Mouse (Mus musculus) WW6 (cell line): Measurements from ENCODE around the gene 4930412O13Rik.

Experiments used
- DNase-seq: peaks from one replicate; pipeline ENCODE4 v3.0.0-alpha.2; 2013; ENCODE audit warnings: low read depth, low spot score

The 4930412O13Rik gene

DNA sequence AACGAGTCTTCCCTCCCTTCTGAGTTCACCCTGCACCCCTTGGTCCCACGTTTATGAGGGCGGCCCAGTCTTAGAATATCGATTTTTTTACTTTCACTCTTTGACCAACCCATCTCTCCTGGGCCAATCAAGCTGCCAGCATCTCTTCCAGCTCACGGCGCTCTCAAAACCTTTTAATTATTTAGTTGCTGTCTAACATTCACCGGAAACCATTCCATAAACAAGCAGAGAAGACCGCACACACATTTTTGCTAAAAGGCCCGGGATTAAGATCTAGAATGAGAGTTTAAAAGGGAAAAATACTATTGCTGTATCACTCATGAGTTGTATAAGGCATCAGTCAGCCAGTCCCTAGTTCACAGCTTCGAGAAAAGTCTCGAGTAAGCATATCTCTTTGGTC, 781 bp upstream of the 4930412O13Rik start:
- DNase-seq: no peak

DNA sequence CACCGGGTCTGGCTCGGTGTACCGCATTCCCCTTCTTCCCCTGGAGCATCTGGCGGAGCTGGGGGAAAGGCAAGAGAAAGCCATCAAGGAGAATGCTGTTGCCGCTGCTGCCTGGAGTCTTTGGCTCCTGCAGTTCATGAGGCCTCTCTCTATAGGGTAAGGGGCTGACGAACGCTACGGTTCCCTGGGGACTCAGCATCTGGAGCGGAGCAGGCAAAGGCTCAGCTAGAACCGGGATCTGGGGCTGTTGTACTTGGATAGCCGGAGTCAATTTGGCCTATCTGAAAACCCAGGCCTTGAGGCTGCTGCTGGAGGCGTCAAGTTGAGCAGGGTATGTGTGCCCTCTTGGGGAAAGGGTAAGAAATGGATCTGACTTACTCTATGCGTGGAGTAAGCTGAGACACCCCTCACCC, 565 bp downstream of the 4930412O13Rik start:
- DNase-seq: no peak

DNA sequence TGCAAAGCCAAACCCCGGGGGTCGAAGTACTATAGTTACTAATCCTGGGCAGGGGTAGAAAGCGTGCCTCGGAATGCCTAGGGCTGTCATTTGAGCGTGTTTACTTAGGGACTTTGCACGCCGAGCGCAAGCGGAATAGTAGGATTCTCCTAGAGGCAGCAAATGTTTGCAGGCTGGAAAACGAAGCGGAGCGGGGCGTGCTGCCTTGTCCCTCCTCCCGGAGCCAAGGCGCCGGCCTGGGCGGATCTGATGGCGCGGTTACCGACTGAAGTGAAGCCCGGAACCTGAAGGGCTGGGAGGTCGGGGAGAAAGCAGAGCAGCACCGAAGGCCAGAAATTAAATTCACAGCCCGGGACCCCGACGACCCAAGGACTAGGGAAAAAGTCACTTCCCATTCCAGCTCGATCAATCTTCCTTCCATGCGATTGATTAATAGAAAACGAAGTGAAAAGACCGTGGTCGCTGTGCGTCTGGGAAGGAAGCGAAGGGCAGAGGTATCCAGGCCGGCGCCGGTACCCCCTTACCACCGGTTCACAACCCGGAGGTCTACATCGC, 1.4 kb downstream of the 4930412O13Rik start:
- no peak for DNase-seq

DNA sequence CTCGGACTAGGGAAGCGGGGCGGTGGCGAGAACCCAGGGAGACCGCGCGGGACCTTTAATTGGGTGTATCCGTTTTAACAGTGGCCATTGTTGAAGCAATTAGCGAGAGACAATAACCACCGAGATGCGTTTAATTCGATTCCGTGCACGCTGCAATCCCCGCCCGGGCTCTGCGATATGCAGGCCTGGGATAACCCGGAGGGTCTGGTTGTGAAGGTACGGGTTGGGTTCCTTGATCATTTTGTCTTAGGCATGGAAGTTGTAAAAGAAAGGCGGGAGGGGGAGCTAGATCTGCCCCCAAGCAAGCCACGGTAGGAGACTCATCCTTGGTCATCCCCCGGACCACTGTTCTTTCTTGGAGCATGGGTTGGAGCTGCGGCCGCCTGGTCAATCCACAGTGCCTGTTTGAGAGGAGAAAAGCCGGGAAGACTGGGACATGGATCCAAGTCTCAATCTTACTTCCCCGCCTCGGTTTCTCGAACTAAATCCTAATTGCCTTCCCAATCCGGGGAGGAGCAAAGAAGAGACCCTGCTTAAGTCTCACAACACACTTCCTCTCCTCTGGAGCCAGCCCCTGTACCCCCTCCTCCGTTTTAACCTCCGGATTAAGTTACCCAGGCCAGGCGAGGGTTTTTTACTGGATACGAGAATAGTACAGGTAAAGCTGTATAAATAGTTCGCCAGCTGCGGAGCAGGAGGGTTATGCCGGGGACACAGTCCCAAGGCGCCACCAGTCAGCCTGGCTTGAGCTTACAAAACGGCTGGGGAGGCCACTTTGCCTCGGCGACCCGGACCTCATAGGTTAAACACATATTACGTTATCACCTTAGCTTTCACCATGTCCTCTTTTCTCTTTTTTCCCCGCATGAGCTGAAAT, 2.1 kb downstream of the 4930412O13Rik start:
- DNase-seq: no peak

DNA sequence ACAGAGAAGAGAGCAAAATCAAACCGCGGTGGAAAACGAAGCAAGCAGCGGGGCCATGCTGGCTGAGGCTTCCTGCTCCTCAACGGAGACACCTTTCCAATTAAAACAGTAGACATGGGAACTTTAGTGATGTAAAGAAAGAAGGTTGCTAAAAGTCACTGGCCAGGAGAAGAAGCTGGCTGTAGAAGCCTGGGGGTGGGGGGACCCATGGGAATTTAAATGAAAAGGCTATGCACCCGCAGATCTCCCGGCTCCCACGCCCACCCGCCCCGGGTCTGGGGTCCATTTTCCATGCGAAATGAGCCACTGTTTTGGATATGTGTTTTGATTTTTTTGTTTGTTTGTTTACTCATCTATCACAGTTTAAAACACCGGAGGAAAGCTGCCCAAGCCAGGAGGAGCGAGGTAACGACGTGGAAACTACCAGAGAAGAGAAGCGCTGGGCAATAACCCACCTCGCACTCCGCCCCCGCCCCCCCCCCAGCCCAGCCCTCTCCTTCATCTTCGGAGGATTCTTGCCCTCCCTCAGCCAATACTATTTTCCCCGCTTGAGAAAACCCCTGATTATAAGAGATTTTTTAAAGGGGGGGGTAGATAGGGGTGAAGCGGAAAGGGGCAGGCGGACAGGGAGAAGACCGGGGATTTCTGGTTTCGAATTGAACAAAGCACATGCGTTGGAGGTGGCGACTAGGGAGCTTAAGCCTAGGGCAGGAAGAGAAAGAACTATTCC, 2.9 kb downstream of the 4930412O13Rik start:
- no peak for DNase-seq

DNA sequence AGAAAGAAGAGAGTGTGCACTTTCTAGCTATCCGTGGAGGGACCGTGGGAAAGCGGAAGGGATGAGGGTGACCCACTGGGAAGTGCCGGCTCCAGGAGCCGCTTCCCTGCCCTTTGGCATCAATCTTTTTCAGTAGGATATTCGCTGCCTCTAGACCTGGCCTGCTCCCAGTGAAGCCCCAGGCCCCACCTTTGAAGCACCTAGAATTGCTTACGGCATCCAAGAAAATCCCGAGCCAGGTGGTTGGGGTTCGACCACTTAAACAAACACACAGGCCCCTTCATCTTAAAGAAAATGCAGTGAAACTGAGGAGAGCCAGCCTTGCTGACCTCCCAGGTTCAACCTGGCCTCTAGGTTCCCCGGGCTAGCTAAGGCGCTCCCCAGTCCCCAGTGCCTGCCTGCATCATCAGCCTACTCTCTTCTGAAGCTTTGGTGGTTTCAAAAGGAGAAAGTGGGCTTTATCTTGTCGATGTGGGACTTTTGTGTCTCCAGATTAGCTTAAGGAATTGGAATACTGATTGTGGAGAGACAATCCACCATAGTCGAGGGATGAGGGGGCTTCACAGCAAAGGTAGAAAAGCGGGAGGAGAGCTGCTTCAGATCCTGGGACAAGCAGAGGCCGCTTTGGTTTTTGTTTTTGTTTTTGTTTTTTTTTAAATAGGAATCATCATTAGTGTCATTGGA, 3.6 kb downstream of the 4930412O13Rik start:
- no peak for DNase-seq

DNA sequence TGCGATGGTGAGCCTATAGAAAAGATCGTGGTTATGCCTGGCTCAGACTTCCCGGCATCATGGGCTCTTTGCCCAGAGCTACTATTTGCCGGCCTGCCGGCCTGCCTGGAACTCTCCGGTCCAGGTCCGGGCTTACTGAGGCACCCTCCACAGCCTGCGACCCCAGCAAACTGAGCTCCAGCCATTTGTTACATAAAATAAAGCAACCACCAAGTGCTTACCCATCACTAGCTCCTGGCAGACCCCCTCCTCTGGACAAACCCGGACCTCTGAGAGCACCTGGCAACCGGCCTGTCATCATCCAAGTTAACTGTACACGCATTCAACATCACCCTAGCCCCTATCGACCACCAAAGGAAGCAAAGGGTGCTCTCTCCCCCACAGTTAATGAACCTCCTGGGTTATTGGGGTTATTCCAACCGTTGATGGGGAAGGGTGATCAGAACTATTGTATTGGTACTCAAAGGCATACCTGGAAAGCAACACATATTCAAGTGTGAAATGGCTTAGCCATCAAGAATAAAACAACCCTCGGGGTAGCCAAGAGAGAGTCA, 4.2 kb downstream of the 4930412O13Rik start:
- DNase-seq: no peak

DNA sequence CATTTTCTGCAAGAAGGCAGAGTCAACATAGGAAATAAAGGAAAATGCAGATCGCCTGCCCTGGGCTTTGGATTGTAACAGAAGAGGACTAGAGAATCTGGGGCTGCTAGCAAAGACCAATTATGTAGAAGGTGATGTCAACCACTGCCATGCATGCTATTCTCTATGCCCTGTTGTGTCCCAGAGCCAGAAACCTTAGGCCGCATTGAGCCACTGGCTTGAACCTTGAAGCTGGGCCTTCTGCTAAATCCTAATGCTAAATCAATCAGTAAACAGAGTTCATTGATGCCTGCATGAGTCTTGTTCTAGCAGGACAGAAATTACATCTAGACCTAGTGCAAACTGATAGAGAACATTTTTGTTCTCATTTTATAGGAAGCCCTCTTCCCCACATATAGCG, 5.0 kb downstream of the 4930412O13Rik start:
- no peak for DNase-seq

DNA sequence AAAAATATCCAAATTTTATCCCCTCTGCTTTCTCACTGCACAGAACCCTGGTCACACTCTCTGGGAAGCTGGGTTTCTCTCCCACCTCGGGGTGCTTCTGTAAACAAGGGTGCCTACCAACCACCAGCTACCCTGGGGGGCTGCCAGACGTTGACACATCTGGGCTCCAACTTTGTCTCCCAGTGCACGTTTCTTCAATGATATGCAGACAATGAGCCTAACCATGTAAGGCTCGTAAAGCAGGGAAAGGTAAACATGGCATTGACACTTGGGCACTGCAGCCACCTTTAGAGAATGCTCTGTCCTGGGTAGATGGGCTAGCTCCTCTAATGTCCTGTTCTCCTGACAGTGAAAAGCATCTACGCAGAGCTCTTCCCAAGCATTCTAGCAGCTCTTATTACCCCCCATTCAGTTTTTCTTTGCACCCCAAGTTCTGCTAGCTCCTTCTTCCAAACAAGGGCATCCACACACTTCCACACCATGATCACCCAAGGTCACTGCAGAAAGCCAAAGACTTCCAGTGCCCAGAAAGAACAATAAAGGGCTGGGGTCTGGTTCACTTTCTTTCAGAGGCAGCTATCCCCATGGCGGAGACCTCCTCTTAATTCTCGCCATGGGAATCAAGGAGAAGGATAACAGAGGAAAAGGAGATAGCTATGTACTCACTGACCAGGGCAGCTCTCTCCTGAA, 6.0 kb downstream of the 4930412O13Rik start:
- no peak for DNase-seq

DNA sequence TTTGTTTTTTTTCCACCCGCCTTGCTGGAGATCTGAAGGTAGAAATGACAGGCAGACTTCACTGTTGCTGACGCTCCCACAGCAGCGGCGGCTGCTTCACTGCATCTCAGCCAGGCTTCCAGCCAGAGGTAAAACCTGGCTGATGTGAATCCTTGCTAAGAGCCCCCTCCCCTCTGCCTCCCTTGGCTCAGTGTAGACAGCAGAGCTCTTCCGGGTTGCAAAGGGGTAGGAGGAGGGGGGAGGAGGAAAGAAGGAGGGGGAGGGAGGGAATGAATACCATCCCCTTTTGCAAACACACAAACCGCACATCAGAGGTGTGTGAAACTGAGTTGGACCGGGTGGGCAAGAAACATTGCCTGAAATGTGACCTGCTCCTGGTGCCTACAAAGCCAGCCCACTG, 6.6 kb downstream of the 4930412O13Rik start:
- DNase-seq: no peak

DNA sequence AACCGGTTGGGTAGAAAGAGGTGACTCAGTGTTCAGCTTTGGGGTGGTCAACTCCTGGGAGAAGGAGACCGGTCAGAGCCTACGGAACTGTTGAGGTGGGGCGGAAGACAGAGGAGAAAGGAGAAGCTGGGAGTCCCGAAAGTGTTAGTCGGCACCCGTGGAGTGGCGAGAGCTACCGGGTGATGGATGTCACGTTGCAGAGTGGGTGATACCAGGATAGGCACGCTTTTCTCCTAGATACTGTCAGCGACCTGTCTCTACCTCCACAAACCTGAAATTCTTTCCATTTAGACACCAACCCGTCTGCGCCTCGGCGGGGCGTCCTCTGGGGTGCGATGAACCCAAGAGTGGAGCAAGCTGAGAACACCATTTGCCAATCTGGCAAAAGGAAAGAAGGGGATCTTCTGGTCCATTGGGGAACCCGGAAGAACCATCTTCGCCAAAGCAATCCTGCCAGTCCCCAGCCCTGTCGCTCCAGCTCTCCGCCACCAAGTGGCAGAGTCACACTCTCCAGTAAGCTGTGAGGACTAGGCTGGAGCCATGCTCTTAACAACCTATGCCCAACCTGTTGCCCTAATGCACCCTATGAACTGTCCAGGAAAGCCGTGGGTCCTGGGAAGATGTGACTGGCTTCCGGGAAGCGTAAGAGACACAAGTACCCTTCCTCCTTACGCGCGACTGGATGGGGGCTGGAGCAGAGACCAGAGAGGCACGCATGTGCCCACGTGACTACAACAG, 8.0 kb downstream of the 4930412O13Rik start, which contains the start of gene 9230102O04Rik:
TSS of gene 9230102O04Rik (minus strand) at position 628 of the 738 bp plus-strand sequence.
- DNase-seq: no peak

DNA sequence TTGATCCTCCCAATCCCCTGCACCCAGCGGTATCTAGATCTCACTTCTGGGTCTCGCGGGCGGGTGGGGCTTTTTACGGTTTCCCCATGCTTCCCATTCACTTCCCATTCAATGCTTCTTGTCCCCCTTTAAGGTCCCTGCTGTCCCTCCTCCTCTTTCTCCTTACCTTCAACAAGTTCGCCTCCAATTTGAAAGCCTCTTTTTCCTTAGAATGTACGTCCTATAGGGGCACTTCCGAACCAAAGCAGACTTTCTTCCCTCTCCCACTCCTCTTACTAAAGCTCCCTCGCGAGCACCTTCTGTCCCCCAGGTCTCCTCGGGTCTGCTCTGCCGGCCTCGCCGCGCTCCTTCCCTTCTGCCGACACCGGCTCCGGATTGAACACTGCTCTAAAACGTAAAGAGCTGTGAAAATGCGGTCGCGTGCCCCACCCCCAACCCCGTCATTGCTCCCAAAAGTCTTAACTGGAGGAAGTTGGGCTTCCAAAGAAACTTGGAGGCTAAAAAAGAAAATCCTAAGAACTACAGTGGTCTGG, 8.7 kb downstream of the 4930412O13Rik start, which contains the start of gene Gata3:
TSS of gene Gata3 (minus strand) at position 384 of the 533 bp plus-strand sequence.
- DNase-seq: no peak

DNA sequence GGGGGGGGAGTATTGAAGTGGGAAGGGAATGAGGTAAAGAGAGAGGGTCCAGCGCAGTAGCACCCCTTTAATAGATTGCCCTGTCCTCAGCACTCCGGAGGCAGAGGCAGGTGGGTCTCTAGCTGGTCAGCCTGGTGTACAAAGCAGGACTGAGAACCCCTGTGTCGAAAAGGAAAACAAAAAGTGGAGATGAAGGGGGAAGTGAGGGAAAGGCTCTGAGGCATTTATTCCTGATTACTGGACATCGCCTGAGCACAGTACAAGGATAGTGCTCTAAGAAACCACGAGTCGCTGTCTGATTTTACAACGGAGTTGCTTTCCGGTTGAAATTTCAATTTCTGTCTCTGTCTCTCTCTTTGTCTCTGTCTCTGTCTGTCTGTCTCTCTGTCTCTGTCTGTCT, 9.2 kb downstream of the 4930412O13Rik start:
- DNase-seq: no peak

DNA sequence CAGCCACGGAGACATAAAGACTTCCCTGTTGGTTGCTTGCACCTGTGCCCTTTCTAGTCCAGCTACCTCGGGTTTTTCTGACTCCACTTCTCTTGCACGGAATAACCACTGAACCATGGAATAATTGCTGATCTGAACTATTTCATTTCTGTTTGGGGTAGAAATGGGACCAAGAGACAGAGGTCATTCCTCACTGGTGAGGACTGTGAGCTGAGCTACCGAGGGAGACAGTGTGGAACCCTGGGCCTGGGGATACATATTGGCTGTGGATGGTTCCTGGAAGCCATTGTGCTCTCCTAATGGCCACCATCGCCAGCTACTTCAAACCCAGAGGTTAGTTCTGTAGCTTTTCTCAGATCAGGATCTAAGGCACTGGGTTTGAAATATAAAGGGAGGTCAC, 9.9 kb downstream of the 4930412O13Rik start:
- DNase-seq: no peak

DNA sequence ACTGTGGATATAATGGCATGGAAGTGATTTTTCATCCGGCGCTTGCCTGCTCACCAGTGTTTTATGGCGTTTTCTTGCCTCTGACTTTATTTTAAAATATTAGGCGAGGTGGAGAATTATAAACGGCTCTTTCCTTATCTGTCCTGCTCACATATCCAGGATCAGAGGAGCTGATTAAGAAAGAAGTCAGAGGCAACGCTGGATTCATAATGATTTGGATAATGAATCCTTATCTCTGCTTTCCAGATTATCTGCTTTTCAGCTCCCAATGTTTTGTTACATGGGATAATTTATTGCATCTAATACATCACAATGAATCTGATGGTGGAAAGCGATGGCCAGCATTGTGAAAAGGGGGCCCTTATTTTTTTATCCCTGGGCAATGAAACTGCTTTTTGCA, 11.5 kb downstream of the 4930412O13Rik start:
- DNase-seq: no peak

DNA sequence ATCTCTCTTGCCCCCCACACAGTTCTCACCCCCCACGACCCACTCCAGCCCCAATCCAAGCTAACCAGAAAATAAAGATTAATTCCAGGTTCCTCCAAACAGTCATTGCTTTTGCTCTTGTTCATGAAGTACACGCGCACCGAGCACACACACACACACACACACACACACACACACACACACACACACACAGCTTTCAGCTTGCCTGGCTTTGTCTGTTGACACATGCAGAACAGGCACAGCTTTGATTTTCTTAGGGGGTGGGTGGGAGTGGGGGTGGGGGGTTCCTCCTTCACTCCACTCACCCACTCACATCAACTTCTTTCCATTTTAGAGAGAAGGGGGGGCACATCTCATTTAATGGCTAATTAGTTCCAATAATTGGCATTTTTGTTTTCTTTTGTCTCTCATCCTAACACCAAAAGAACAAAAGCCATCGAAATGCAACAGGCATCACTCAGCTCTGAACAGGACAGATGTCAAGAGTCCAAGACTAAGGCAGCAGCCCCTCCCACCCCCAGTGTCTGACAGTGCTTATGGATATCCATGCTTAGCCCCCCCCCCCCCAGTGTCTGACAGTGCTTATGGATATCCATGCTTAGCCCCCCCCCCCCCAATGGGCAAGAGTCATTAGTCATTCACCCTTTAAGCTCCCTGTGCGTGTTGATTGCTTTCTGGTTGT, 12.4 kb downstream of the 4930412O13Rik start:
- DNase-seq: no peak

DNA sequence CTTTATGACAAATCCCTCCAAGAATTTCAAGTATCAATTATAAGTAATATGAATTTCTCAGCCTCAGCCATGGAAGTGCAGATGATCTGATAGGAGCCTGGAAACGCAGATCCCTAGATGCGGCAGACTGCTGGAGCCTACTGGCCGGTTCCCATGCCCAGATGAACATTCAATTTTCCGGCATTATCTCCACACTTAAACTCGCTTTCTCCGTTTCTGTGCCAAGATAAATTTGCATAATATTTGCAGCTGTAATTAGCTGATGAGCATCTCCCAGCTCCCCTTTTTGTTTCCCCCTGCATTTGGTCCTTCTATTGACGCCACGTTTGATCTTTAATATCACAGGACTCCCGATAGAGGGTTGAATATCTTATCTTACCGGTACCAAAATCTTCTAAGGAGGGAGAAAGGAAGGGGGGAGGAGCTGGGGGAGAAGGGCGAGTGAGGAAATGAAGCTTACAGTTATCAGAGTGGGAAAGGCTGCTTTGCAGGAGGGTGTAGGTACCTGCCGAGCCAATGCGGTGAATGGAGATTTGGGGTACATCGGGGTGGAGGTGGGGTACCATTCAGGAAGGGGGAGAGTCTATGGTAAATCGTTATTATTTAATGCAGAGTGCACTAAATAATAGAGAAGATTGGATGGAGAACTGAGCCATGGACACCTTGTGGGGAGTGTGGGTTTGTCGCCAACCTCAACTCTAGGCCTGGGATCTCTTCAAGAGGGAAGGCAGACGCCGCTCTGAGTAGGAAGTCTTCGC, 14.0 kb downstream of the 4930412O13Rik start:
- DNase-seq: no peak

DNA sequence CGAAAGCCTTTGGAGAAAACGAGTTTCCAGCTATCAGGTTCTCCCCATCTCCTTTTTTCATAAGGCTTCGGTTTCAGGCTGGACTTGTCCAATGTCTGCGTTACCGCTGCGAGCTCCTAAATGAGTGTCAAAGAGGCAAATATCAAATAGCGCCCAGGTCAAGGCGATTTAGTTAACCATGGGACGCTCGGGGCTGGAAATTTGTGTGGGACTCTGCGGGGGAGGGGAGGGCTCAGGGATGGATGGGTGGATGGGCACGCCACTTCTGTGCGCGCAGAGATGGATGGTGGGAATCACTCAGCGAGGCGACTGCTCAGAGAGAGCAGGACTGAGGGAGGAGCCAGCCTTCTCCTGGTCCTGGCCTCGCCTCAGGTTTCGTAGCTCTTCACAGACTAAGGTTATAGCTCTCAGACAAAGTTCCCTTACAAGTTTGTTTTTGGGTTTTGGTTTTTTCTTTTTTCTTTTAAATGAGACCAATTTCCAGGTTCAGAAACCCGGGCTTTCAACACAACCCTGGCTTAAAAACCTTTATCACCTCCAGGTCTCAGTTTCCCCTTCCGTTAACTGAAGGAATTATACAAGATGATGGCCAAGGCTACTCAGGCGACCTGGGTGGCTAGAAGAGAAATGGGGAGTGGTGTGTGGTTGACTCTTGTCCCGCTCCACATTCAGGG, 15.2 kb downstream of the 4930412O13Rik start:
- DNase-seq: no peak
